Mouse (Mus musculus) thymus, postnatal 4 days (tissue): ENCODE results near the gene Spag9.

Experiments used
- DNase-seq: peaks from one replicate; pipeline ENCODE4 v3.0.0; 2021

The Spag9 gene

DNA sequence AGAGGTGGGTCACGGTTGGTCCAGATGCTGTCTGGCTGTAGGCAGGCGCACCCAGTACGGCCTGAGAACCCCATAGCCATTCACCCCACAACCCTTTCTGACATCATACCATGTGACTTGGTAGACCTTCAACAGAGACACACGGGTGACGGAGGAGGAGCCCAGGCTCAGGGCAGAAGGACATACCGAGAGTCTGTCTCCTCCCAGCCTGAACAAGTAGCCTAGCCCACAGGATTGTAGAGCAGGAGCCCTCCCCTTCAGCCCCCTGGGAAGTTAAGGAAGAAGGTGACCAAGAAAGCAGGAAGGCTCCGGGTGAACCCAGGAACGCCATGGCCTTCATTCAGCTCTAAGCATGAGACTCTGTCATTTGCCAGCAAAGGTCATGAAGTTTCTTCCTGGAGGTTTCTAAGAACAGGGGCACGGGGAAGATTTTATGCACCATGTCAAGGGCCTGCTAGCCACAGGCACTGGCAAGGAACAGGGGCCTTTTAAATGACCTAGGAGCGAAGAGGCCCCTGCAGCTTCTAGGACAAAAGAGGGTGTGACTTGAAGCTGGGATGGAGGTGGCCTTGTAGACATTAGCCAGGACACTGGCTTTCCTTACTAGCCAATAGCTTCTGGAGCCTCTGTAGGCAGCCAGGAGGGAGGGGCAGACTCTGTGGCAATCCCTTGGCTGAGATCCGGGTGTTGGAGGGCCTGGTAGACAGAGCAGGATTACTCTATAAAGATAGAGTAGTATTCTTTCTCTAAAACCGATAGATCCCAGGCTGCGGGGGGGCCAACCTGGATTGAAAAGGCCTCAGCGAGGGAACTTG, 163.4 kb downstream of the Spag9 start:
- no peak for DNase-seq

- no peak for DNase-seq
Measured at GRCm38 (mm10) chr11:94159911-94160415, 164.1 kb downstream of the Spag9 start.

- DNase-seq, result no peak
Measured at GRCm38 (mm10) chr11:94160443-94161266, 164.8 kb downstream of the Spag9 start.

DNA sequence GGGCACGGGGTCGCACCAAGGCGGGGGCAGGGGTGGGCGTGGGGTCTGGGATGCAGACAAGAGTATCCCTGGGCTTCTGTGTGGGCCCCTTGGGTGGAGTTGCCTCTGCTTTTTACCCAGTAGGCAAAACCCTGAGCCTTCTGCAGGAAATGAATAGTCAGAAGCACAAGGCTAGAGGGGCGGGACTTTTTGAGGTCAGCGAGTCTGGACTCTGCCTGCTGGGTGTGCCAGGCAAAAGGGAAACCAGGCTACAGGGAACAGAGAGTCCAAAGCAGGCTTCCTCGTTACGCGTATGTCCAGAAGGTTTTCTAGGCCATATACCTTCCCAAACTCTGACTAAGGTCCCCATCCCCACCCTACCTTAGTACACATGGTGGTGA, 165.4 kb downstream of the Spag9 start:
- no peak for DNase-seq

DNA sequence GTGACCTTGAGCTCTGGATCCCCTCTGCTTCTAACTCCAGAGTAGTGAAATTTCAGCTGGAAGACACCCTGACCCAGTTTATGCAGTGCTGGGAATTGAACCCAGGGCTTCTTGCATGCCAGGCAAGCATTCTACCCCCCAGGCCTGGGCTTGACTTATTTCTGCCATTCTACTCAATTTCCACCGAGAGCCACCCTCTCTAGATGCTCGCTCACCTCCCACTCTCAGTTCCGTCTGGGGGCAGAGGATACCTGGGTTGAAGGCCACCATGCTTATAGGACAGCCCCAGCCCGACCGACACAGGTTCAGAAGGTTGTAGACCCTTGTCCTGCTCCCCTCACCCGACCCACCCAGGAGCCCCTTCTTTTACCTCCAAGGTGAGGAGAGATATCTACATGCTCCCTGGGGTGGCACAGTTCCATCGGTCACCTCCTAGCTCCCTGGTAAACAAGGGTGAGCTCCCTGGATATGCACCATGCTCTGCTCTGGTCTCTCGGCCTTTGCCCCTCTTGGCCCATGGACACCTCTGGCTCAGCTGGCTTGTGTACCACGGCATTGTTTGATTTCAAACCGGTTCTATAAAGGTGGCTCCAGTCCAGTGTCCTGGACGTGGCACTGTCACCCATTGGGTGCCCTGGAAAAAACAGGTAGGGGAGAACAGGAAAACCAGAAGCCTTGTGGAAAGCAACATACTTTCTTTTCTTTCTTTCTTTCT, 166.1 kb downstream of the Spag9 start:
- no peak for DNase-seq

DNA sequence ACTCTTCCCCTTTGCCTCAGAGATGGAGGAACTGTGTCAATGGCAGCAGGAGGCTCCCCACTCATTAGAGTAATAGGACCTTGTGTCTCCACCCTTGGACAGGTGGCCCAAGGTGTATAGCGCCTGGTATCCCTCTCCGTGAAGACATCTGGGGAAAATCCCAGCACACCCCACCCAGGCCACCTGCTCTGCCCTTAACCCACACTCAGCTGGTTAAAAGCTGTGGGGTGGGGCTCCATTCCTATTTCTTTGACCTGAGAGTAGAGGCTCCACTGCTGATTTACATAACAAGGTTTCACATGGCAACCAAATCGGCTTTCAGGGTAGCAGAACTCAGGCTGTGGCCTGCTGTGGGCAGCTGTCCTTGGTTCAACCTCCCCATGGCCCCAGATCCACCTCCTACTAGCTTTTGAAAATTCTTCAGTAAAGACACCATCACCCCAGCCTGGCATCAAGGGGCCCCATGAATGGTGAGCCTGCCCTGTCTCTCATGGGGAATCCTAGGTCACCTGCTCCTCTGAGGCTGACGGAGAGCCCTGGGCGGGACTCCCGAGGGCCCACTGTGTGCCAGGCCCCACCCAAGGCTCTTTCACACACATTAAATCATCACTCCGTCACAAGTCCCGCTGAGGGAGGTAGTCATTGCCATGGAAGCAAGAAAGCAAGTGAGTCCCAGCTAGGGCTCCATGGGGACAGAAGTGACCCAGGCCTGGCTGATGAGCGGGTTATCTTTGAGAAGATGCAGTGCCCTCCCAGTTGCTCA, 167.3 kb downstream of the Spag9 start:
- no peak for DNase-seq

DNA sequence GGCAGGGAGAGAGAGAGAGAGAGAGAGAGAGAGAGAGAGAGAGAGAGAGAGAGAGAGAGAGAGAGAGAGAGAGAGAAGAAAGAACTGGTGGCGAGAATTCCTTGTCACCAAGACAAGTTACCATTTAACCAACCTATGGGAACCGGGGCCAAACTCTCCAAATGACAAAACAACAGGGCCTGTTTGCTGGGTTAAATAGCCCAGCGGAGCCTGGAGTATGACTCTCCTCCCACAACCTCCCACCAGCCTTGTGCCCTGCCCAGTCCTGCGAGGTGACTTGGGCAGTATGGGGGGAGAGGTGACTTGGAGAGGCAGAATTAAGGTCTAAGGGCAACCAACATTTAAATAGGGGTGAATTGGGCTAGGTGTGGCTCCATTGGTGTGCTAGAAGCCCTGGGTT, 169.9 kb downstream of the Spag9 start:
- DNase-seq, result no peak

- no peak for DNase-seq
Measured at GRCm38 (mm10) chr11:94168238-94168637, 172.3 kb downstream of the Spag9 start.

GRCm38 (mm10) chr11:94169596-94169995, 173.7 kb downstream of the Spag9 start:
- no peak for DNase-seq

GRCm38 (mm10) chr11:94171691-94172090, 175.8 kb downstream of the Spag9 start:
- DNase-seq, result no peak

DNA sequence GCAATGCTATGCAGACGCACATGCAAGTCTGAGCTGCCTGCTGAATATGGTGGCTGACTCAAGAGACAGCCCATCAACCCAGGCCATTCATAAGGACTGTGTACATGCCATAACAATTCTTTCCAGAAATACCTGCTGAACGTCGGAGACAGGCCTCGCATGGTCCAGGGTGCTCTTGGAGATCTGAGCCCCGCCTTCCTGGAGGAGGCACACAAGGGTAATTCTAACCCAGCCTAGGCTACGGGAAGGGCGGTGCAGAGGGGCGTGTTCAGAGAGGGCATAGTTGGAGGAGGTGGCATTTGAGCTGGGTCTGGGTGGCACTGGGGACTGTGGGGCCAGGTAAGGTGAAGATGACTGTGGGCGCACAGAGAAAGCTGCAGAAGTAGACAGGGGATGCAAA, 176.3 kb downstream of the Spag9 start:
- no peak for DNase-seq

DNA sequence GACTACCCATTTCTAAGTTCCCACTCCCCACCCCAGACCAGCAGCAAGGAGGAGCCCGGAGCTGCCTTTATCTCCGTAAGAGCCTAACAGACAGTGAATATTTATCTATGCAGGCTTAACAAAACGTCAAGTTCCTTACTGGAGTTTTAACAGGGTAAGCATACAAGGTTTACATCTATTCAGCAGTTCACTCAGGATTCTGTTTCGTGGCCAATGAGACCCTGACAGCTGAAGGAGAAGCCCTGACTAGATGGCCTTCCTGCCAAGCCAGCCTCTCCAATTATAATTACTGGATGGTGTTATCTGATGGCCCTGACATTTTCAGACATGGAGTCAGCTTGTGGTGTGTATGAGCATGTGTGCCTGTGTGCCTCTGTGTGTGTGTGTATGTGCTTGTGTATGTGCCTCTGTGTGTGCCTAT, 177.8 kb downstream of the Spag9 start:
- no peak for DNase-seq

GRCm38 (mm10) chr11:94175288-94175687, 179.4 kb downstream of the Spag9 start:
- DNase-seq, result no peak
